Mouse (Mus musculus) cerebellum, adult 11 months (tissue): ENCODE data around the gene H1f0.

Source experiments
- DNase-seq: peaks from one replicate; pipeline ENCODE4 v3.0.0; 2022

Gene H1f0

GRCm38 (mm10) chr15:79028237-79028738, at the start of gene H1f0:
Gene H1f0 (plus strand): TSS chr15:79028450.
- peak; percentile 94 for DNase-seq

- no peak for DNase-seq
Observed at GRCm38 (mm10) chr15:78978875-78979274, 49.4 kb upstream of the H1f0 start.

DNA sequence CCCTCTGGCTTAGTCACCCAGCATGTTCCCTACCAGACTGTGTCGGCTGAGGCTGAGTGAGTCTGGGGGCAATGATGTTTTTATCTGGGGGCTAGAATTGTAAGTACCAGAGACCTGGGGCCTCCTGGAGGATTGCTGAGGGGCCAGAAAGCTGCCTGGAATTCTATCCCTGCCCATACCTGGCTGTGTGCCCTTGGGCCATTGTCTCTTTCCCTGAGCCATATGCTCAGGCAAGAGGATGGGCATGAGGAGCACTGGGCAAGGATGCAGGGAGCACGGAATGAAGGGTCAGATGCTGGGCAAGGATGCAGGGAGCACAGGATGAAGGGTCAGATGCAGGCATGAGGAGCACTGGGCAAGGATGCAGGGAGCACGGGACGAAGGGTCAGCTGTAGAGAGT, 48.2 kb upstream of the H1f0 start:
- DNase-seq = no peak

GRCm38 (mm10) chr15:78982658-78983435, 45.4 kb upstream of the H1f0 start:
- peak; percentile 66 for DNase-seq

- DNase-seq = no peak
Observed at GRCm38 (mm10) chr15:78983436-78984285, 44.6 kb upstream of the H1f0 start.

- DNase-seq = no peak
Observed at GRCm38 (mm10) chr15:78984286-78984778, 43.9 kb upstream of the H1f0 start.

- DNase-seq = peak; percentile 68
Observed at GRCm38 (mm10) chr15:78986536-78987220, 41.6 kb upstream of the H1f0 start.

GRCm38 (mm10) chr15:78988499-78988971, 39.7 kb upstream of the H1f0 start:
- DNase-seq = peak; percentile 99

DNA sequence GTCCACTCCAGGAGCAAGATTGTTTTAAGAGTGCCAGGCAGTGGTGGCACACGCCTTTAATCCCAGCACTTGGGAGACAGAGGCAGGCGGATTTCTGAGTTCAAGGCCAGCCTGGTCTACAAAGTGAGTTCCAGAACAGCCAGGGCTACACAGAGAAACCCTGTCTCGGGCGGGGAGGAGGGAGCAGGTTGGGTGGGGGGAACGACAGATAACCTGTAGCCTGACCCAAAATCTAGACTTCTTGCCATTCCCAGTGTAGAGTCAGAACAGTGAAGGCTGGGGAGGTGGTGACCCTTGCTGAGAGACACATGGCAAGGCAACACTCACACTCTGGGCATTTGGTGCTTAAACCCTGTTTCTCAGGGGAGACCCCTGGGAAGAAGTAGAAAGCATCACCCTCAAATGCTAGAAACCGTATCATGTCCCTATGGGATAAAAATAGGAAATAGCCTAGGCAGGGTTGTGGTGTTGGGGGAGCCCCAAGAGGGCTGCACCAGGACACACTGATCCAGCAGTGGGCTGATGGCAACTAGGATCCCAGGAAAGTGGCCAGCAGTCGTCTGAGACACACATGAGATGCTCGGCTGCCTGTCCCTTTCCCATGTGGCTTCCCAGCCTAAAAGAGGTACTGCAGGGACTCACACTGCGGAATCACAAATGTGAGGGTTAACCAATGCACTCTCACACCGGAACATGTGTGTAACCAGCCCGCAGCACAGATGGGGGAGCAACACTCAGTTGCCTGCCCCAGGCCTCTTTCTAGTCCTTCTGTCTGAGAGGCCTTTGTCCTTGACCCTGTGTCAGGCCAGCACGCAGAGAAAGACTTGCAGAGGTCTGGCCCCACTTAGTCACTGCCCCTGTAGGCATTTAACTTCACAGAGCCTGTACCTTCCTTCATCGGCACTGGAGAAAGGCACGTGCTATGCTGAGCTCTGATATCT, 38.8 kb upstream of the H1f0 start:
- DNase-seq = no peak

GRCm38 (mm10) chr15:78990093-78990463, 38.2 kb upstream of the H1f0 start:
- no peak for DNase-seq

- no peak for DNase-seq
Observed at GRCm38 (mm10) chr15:78990970-78991525, 37.2 kb upstream of the H1f0 start.

- DNase-seq = no peak
Observed at GRCm38 (mm10) chr15:78992235-78992634, 36.0 kb upstream of the H1f0 start.

DNA sequence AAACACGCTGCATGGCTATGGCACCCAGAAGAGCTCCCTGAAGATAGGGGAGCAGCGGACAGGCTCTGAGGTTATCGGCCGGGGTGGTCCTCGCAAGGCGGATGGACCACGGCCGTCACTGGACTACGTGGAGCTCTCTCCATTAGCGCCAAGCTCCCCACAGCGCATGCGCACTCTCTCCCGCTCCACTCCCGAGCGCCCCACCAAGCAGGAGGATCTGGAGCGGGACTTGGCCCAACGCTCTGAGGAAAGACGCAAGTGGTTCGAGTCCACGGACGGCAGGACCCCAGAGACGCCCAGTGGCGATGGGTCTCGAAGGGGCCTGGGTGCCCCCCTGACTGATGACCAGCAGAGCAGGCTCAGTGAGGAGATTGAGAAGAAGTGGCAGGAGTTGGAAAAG, 35.3 kb upstream of the H1f0 start:
- no peak for DNase-seq

DNA sequence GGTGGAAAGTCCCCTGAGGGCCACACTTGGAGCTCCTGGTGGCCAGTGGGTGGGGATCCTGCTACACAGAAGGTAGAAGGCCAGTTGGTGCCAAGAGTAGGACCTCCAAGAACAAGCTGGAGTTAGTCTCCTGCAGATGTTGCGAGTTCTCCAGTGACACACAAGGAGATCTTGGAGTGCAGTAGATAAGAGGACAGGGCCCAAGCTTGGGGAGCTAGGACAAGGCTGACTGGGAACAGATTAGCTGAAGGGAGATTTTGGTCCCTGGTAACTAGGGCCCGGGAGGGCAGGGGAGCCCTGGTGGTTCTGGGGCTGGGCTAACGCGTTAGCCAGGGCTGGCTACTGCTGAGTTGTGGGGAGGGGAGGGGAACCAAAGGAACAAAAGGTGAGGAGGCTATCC, 32.3 kb upstream of the H1f0 start:
- DNase-seq = no peak

GRCm38 (mm10) chr15:78996663-78997062, 31.6 kb upstream of the H1f0 start:
- DNase-seq = no peak

- no peak for DNase-seq
Observed at GRCm38 (mm10) chr15:78998348-78998747, 29.9 kb upstream of the H1f0 start.

DNA sequence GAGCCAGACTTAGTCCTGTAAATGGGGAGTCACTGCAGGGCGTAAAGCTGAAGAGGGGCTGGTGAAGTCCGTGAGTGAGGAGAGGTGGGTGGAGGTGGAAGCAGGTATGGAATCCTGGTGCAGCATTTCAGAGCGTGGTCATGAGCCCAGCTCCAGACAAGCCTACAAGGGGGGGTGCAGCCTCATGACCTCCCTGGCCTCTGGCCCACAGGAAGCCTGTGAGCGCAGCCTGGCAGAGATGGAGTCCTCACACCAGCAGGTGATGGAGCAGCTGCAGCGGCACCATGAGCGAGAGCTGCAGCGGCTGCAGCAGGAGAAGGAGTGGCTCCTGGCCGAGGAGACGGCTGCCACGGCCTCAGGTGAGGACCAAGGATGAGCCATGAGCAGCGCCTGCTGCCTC, 28.7 kb upstream of the H1f0 start:
- DNase-seq = no peak

DNA sequence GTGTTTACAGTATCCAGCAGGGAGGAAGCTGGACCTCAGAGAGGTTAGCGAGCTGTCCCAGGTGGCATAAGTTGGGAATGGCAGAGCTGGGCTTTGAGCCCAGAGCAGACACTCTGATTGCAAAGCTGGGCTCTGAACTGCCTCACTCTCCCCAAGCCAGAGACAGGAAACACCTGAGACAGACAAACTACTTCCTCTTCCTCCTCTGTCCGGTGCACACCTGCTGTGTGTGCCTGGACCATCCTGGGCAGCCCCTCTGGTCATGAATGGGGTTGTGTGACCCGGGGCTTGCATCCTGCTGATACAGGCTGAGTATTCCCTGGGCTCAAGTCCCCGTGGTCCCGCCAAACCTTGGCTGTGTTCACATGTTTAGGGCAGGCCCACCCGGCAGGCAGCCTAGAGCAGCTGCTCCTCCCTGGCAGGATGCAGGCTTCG, 27.9 kb upstream of the H1f0 start:
- peak; percentile 50 for DNase-seq

- no peak for DNase-seq
Observed at GRCm38 (mm10) chr15:79001559-79001958, 26.7 kb upstream of the H1f0 start.

DNA sequence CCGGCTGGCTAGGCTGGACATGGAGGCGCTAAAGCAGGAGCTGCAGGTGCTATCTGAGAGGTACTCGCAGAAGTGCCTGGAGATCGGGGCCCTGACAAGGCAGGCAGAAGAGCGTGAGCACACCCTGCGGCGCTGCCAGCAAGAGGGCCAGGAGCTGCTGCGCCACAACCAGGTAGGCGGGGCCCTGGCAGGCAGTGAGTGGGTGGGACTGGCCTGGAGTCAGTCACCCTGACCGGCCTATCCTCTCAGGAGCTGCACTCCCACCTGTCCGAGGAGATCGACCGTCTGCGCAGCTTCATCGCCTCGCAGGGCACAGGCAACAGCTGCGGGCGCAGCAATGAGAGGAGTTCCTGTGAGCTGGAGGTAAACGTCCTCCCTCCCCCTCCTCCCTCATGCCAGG, 26.2 kb upstream of the H1f0 start:
- DNase-seq = peak; percentile 63

DNA sequence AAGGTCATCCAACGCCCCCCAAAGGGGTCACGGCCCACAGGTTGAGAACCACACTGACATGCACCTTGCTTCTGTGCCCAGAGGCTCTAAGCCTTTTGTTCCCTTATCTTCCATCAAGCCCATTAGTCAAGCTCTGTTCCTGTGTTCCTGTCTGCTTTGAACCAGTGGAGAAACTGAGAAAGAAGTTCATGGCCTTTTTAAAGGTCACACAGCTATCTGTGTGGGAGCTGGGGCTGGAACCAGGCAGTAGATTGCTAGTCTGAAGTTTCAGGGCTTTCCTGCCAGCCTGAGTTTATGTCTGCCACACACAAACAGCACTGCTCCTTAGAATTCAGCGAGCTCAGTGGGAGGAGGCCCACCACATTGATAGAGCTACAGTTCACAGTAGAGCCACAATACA, 25.2 kb upstream of the H1f0 start:
- no peak for DNase-seq
